Mouse (Mus musculus) stomach, postnatal 0 days (tissue): ENCODE measurements around the gene Mcm8.

Source experiments
- CTCF ChIP-seq: IDR thresholded peaks from 2 replicates; pipeline ENCODE4 v1.5.1; 2016; ENCODE audit warnings: antibody characterized with exemption, low read depth, mild to moderate bottlenecking, moderate library complexity
- EP300 ChIP-seq: optimal IDR thresholded peaks from 2 replicates; pipeline ENCODE3; 2016; ENCODE audit warnings: antibody characterized with exemption

DNA sequence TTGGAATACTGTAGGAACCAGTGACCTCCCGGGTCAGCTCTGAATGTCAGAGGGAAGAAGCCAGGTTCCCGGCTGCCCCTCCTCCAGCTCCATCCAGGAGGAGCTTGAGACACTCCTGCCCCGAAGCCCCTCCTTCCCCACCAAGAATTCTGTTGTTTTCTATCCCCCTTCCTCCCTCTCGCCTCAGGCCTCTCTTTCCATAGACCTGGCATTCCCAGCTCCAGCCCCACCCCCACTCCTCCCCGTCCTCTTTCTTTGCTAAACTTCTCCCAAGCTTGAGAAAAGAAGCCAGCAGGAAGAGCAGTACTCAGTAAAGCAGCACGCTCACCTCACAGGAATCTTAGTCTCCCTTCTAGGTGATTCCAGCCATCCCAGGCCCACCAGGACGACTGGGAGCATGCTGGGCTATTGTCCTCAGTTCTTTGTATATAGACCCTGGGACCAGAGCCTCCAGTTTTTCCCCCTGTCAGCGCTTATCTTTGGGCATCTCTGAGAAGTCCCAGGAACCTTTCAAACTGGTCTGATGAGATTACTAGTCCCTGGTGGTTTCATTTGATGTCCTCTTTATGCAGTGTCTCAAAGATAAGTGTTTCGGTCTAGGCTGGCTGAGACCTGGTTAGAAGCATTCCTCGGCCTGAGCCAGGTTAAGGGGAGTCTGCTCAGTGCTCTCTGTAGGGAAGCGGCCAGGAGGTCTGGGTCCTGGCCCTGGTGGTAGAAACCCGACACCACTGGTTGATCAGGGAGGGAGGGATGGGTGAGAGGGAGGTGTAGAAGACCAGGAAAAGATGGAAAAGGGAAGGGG is 65.1 kb downstream of the Mcm8 start, which contains the start of gene Lrrn4:
- TF ChIP-seq CTCF (no peak), EP300 (no peak)
